Mouse (Mus musculus) cerebellum, adult 2 months (tissue): ENCODE measurements at regions not wholly inside any gene's neighbourhood (a gene's known extent, or its start where the extent isn't known, plus 50 kb on each side); places are given as distances from the start of the nearest gene placed in this dataset.

Experiments used
- CTCF ChIP-seq: fragments of 200-500 bp; IDR thresholded peaks from 2 replicates; pipeline ENCODE4 v1.5.1; 2011; ENCODE audit warnings: low read depth, mild to moderate bottlenecking, control low read depth, low read length, moderate library complexity, borderline replicate concordance; ENCODE audit not compliant: insufficient read depth
- POLR2A ChIP-seq: fragments of 200-500 bp; IDR thresholded peaks from 2 replicates; pipeline ENCODE4 v1.6.1; 2011; ENCODE audit warnings: low read length, control low read depth, borderline replicate concordance; ENCODE audit not compliant: insufficient read depth

DNA sequence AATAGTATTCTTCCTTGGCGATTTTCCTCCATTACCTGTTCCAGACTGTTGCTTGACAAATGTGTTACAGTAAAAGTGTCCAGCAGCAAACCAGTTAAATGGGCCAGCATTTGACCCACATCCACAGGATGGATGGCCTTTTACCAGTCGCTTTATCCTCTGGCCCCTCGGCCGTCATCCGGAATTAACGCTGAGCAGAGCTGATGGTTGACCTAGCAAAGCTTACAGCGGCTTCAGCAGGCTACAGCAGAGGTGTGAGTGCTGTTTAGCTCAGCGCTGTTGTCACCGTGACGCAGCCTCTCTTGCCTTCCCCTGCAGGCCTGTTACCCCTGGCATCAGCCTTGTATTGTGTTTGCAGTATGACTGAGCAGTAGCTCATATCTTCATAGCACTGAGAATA is 159.8 kb upstream of the Eif4g2 start:
- no peak for TF ChIP-seq CTCF
- TF ChIP-seq POLR2A: no peak
